Mouse (Mus musculus) T-helper 17 cell (primary cell): ENCODE results near the gene Rpl3.

ENCODE experiments used
- in situ Hi-C, 2 experiments: fragments of 300-600 bp; cut with MboI, MseI; formaldehyde crosslinking; loops; 1 replicate in 1 of 2; 2 replicates in 1 of 2; pipeline ENCODE4 v1.15.1; 2025; ENCODE audit warnings: high pct_unique_total_duplicates in 2 of 2

Gene Rpl3

GRCm38 (mm10) chr15:80072579-80073255 lies 19.0 kb downstream of the Rpl3 start:
- in situ Hi-C loops: no loop called here

- in situ Hi-C loops: no loop called here
Observed at GRCm38 (mm10) chr15:80071951-80072437, 19.7 kb downstream of the Rpl3 start.

- in situ Hi-C loops: no loop called here
Observed at GRCm38 (mm10) chr15:80070095-80070644, 21.5 kb downstream of the Rpl3 start.

GRCm38 (mm10) chr15:80069171-80069570 lies 22.5 kb downstream of the Rpl3 start:
- in situ Hi-C loops: loop anchor here in 1 of 2 experiments (10.0 kb wide), 1 partner anchor 254 kb away; no protein-coding TSS in a partner anchor

GRCm38 (mm10) chr15:80066538-80066937 lies 25.1 kb downstream of the Rpl3 start:
- in situ Hi-C loops: loop anchor here in 1 of 2 experiments (10.0 kb wide), 1 partner anchor 252 kb away; no protein-coding TSS in a partner anchor

GRCm38 (mm10) chr15:80065414-80065813 lies 26.3 kb downstream of the Rpl3 start:
- in situ Hi-C loops: loop anchor here in 1 of 2 experiments (10.0 kb wide), 1 partner anchor 251 kb away; no protein-coding TSS in a partner anchor

- in situ Hi-C loops: loop anchor here (5.0 to 10.0 kb wide), 3 partner anchors 43 to 250 kb away; no protein-coding TSS in a partner anchor
Observed at GRCm38 (mm10) chr15:80064965-80065364, 26.7 kb downstream of the Rpl3 start.

- in situ Hi-C loops: loop anchor here (5.0 to 10.0 kb wide), 3 partner anchors 41 to 248 kb away; no protein-coding TSS in a partner anchor
Observed at GRCm38 (mm10) chr15:80062821-80063220, 28.8 kb downstream of the Rpl3 start.

- in situ Hi-C loops: loop anchor here (5.0 to 10.0 kb wide), 3 partner anchors 40 to 248 kb away; no protein-coding TSS in a partner anchor
Observed at GRCm38 (mm10) chr15:80062339-80062738, 29.3 kb downstream of the Rpl3 start.

- in situ Hi-C loops: loop anchor here (5.0 to 10.0 kb wide), 3 partner anchors 39 to 246 kb away; no protein-coding TSS in a partner anchor
Observed at GRCm38 (mm10) chr15:80061071-80061550, 30.6 kb downstream of the Rpl3 start.

- in situ Hi-C loops: loop anchor here (5.0 to 10.0 kb wide), 3 partner anchors 38 to 246 kb away; no protein-coding TSS in a partner anchor
Observed at GRCm38 (mm10) chr15:80060356-80061070, 31.2 kb downstream of the Rpl3 start.

GRCm38 (mm10) chr15:80059606-80060005 lies 32.1 kb downstream of the Rpl3 start:
- in situ Hi-C loops: loop anchor here (5.0 to 10.0 kb wide), 3 partner anchors 37 to 245 kb away; no protein-coding TSS in a partner anchor

- in situ Hi-C loops: no loop called here
Observed at GRCm38 (mm10) chr15:80058151-80058550, 33.5 kb downstream of the Rpl3 start.

GRCm38 (mm10) chr15:80054034-80054710 lies 37.5 kb downstream of the Rpl3 start:
- in situ Hi-C loops: no loop called here

- in situ Hi-C loops: no loop called here
Observed at GRCm38 (mm10) chr15:80053381-80054033, 38.2 kb downstream of the Rpl3 start.

GRCm38 (mm10) chr15:80051782-80052181 lies 39.9 kb downstream of the Rpl3 start:
- in situ Hi-C loops: no loop called here

GRCm38 (mm10) chr15:80051092-80051761 lies 40.4 kb downstream of the Rpl3 start:
- in situ Hi-C loops: no loop called here

GRCm38 (mm10) chr15:80050093-80050492 lies 41.6 kb downstream of the Rpl3 start:
- in situ Hi-C loops: no loop called here

- in situ Hi-C loops: loop anchor here in 1 of 2 experiments (25.0 kb wide), 1 partner anchor 1461 kb away; the partner anchor contains the start of gene Cyth4
Observed at GRCm38 (mm10) chr15:80047973-80048372, 43.7 kb downstream of the Rpl3 start.

GRCm38 (mm10) chr15:80047242-80047641 lies 44.4 kb downstream of the Rpl3 start:
- in situ Hi-C loops: loop anchor here in 1 of 2 experiments (25.0 kb wide), 1 partner anchor 1460 kb away; the partner anchor contains the start of gene Cyth4
